Mouse (Mus musculus) E14TG2a.4 (cell line): ENCODE data around the gene Xrn2.
A peak's percentile ranks its signal among the peaks of the same experiment; 100 is the strongest.

Source experiments
- H3K27me3 ChIP-seq: 2 replicates; pipeline ENCODE4 v1.6.1; 2014; ENCODE audit warnings: low read length, control low read depth; ENCODE audit not compliant: insufficient read depth
- H3K36me3 ChIP-seq: 2 replicates; pipeline ENCODE4 v1.6.1; 2014; ENCODE audit warnings: low read length, control low read depth; ENCODE audit not compliant: insufficient read depth
- H3K4me1 ChIP-seq: replicated peaks from 2 replicates; pipeline ENCODE4 v1.6.1; 2014; ENCODE audit warnings: low read depth, low read length, control low read depth
- H3K4me3 ChIP-seq: replicated peaks from 2 replicates; pipeline ENCODE4 v1.5.1; 2014; ENCODE audit warnings: mild to moderate bottlenecking, low read length
- H3K9me3 ChIP-seq: 2 replicates; pipeline ENCODE4 v1.6.1; 2014; ENCODE audit warnings: low read length, control low read depth
- CTCF ChIP-seq: conservative IDR thresholded peaks from 2 replicates; pipeline ENCODE4 v1.5.1; 2014; ENCODE audit warnings: low read length
- NANOG ChIP-seq: IDR thresholded peaks from 2 replicates; pipeline ENCODE4 v1.6.1; 2014; ENCODE audit warnings: borderline replicate concordance, low read length, mixed read lengths
- POU5F1 ChIP-seq: IDR thresholded peaks from 2 replicates; pipeline ENCODE4 v1.6.1; 2014; ENCODE audit warnings: low read length, borderline replicate concordance

Gene Xrn2

GRCm38 (mm10) chr2:147023560-147023959, 10.8 kb downstream of the Xrn2 start:
- Histone ChIP-seq H3K36me3 (peaks cover 44% of the 10 kb centered on the region), H3K27me3 (no peaks in the 10 kb centered on the region), H3K4me1 (peaks cover 22% of the 10 kb centered on the region), H3K9me3 (no peaks in the 10 kb centered on the region), H3K4me3 (no peak overlapping the region)
- TF ChIP-seq NANOG (no peak), CTCF (no peak), POU5F1 (no peak)

DNA sequence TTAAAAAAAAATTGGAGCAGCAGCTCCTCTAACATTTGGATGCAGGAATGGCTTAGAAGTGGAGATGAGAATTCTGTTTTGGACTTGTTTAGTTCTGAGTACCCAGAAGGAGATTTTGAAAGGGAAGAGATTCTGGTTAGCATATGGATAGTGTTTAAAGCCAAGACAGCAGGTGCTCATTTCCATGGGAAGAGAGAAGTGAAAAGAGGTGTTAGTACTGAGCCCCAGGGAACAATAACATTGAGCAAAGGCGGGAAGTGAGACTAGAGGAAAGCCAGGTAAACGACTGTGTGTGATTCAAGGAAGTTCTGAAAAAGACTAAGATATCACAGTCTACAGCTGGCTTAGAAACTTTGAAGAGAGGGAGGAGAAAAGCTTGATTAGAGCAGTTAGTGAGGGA, 20.3 kb downstream of the Xrn2 start:
- TF ChIP-seq POU5F1 (no peak), NANOG (peak; percentile 88), CTCF (no peak)
- no peaks in the 10 kb centered on the region for H3K9me3 ChIP-seq
- no peak overlapping the region for H3K4me3 ChIP-seq
- peaks cover 24% of the 10 kb centered on the region for H3K4me1 ChIP-seq
- peaks cover 9% of the 10 kb centered on the region for H3K27me3 ChIP-seq
- peaks cover 76% of the 10 kb centered on the region for H3K36me3 ChIP-seq

- no peaks in the 10 kb centered on the region for H3K9me3 ChIP-seq
- H3K4me1 ChIP-seq: peaks cover 24% of the 10 kb centered on the region
- H3K36me3 ChIP-seq: peaks cover 70% of the 10 kb centered on the region
- TF ChIP-seq POU5F1: no peak
- peaks cover 4% of the 10 kb centered on the region; the same call in 1 of the 2 replicates for H3K27me3 ChIP-seq
- no peak overlapping the region for H3K4me3 ChIP-seq
Measured at GRCm38 (mm10) chr2:147035864-147036263, 23.1 kb downstream of the Xrn2 start.

- no peaks in the 10 kb centered on the region; the same call in 1 of the 2 replicates for H3K4me1 ChIP-seq
- TF ChIP-seq CTCF (no peak), NANOG (no peak), POU5F1 (no peak)
- H3K9me3 ChIP-seq: no peaks in the 10 kb centered on the region
- H3K27me3 ChIP-seq: no peaks in the 10 kb centered on the region
- peaks cover 86% of the 10 kb centered on the region for H3K36me3 ChIP-seq
- no peak overlapping the region for H3K4me3 ChIP-seq
Measured at GRCm38 (mm10) chr2:147047051-147047450, 34.3 kb downstream of the Xrn2 start.

DNA sequence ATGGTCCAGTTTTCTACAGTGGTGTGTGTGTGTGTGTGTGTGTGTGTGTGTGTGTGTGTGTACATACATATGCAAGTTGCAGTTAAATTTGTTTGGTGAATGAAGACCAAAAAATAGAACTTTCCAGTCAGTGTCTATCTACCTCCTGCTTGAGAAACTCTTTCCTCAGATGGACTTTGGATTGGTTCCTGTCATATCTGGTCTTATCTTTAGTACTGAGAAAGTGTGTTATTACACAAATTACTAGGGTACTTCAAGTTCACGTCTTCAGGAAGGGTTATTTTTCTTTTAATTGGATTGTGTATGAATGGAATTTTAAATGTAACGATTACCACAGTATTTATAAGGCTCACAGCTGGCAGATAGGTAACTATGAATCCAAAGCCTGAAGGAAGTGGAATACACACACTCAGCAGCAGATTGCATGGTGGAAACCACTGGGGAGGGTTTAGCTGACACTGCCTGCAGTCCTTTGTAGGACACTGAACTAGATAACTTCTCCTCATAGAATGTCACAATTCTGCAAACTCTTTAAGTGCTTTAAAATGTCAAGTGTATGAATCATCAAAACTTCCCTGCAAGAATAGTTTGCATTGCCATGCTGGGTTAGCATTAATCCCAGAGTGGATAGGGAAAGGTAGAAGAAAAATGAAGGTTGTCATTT, 40.6 kb downstream of the Xrn2 start:
- Histone ChIP-seq H3K4me3 (no peak overlapping the region), H3K27me3 (no peaks in the 10 kb centered on the region), H3K4me1 (no peaks in the 10 kb centered on the region), H3K9me3 (no peaks in the 10 kb centered on the region), H3K36me3 (peaks cover 74% of the 10 kb centered on the region)
- no peak for TF ChIP-seq POU5F1
- TF ChIP-seq NANOG: no peak
- no peak for TF ChIP-seq CTCF

GRCm38 (mm10) chr2:147067480-147068246, 54.9 kb downstream of the Xrn2 start:
- Histone ChIP-seq H3K4me3 (no peak overlapping the region), H3K4me1 (no peaks in the 10 kb centered on the region), H3K36me3 (peaks cover 69% of the 10 kb centered on the region), H3K27me3 (no peaks in the 10 kb centered on the region), H3K9me3 (no peaks in the 10 kb centered on the region)
- TF ChIP-seq CTCF: no peak
- no peak for TF ChIP-seq NANOG
- no peak for TF ChIP-seq POU5F1

- Histone ChIP-seq H3K27me3 (no peaks in the 10 kb centered on the region), H3K4me3 (no peak overlapping the region), H3K36me3 (peaks cover 70% of the 10 kb centered on the region), H3K4me1 (no peaks in the 10 kb centered on the region), H3K9me3 (no peaks in the 10 kb centered on the region)
- TF ChIP-seq NANOG (no peak), CTCF (no peak), POU5F1 (no peak)
Measured at GRCm38 (mm10) chr2:147069077-147069476, 56.3 kb downstream of the Xrn2 start.

DNA sequence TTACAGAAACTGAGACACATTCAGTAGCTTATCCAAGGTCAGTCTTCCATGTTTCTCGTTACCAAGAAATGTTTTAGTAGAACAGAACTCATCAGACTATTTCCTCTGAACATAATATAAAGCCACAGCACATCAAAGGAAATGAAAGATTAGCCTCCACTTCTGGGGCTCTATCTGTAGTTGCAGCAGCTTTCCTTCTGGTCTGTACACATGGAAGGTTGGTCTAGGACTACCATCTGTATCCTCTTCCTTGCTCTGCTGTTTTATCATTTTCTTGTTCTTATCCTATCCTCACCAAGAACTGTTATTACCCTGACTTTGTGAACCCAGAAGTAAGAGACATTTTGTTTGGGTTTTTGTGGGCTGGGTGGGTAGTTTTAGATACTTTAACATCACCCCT, 57.5 kb downstream of the Xrn2 start:
- Histone ChIP-seq H3K9me3 (no peaks in the 10 kb centered on the region), H3K27me3 (no peaks in the 10 kb centered on the region), H3K36me3 (peaks cover 69% of the 10 kb centered on the region), H3K4me3 (no peak overlapping the region), H3K4me1 (no peaks in the 10 kb centered on the region)
- TF ChIP-seq NANOG (no peak), POU5F1 (no peak), CTCF (no peak)

DNA sequence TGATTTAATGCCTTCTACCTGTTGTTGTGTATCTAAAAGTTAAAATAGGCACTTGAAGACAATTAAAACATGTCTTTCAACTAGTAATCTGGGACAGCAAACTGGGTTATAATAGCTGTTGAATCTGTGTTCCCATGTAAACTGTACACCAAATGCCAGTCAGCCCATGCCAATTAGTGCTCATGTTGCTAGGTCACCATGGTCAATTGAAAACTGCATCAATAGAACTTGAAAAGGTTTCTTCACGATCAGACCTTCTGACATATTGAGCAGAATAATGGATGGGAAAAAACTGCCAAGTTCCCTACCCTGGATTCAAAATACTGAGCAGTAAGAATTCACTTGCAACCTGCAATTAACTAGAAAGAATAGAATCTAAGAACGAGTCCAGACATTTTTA, 61.2 kb downstream of the Xrn2 start:
- Histone ChIP-seq H3K9me3 (no peaks in the 10 kb centered on the region), H3K4me1 (peaks cover 3% of the 10 kb centered on the region; the same call in 1 of the 2 replicates), H3K4me3 (no peak overlapping the region), H3K27me3 (no peaks in the 10 kb centered on the region), H3K36me3 (peaks cover 72% of the 10 kb centered on the region)
- TF ChIP-seq POU5F1: no peak
- no peak for TF ChIP-seq CTCF
- no peak for TF ChIP-seq NANOG
